Comparison of ENCODE assay signal across 16 mouse cellular contexts in the genomic region with DNA sequence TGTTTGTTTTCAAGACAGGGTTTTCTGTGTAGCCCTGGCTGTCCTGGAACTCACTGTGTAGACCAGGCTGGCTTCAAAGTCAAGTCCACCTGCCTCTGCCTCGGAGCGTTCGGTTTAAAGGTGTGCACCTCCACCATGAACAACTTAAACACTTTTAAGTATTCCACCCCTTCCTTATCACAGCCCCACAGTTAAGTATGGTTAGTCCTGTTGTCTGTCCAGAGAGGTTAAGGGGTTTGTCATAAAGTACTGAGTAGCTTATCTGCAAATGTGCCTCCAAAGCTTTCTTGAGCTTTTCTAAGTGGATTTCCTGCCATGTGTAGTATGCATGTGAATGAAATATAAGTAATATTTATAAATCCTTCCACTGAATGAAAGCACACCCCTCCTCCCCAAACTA. TPM values are rescaled to one million over a fixed set of nuclear protein-coding genes. Genes with fewer than 3 reads are reported as not detected.
DNase-seq lines count a peak whose midpoint lies in the region; ATAC-seq lines count a peak whose summit lies in the region.
"Had no signal": no experiment of that assay in that cellular context is flagged by ENCODE, and none has a peak within 500 bp of the region (broad histone marks: within the 10 kb centered on the region; RNA-seq: fewer than 3 reads in every experiment).

No protein-coding gene starts in this region.

- H3K9me3 ChIP-seq in heart, embryonic 14.5 days (ENCODE audit: control insufficient read depth, low read length): no peaks in the 10 kb centered on the region
- H3K9me3 ChIP-seq in heart, embryonic 10.5 days: no peaks in the 10 kb centered on the region
- no peaks in the 10 kb centered on the region for H3K9me3 ChIP-seq in midbrain, embryonic 13.5 days
- no peaks in the 10 kb centered on the region for H3K9me3 ChIP-seq in midbrain, embryonic 11.5 days (ENCODE audit: control insufficient read depth, low read length)
- H3K9me3 ChIP-seq in liver, embryonic 11.5 days (ENCODE audit: control insufficient read depth, low read length): no peaks in the 10 kb centered on the region
- H3K9me3 ChIP-seq: embryonic facial prominence, embryonic 12.5 days; lung, embryonic 15.5 days had no signal

- no peak for DNase-seq in heart, embryonic 10.5 days (ENCODE audit: low spot score)
- DNase-seq in midbrain, embryonic 11.5 days (ENCODE audit: low spot score, missing footprints): no peak
- DNase-seq in liver, embryonic 11.5 days (ENCODE audit: low spot score): no peak
- no peak for DNase-seq in right cerebral cortex, postnatal 4 days
- DNase-seq in gastrocnemius, postnatal 4 days (ENCODE audit: low spot score in 2 of 2): no peak
- no peak for DNase-seq in gastrocnemius, postnatal 25 days
- DNase-seq: adrenal gland, postnatal 25 days; cerebellum, adult 9-10 months; heart, postnatal 4 days; kidney, postnatal 14 days; thymus, postnatal 14 days had no signal

- H3K4me2 ChIP-seq in heart, embryonic 14.5 days (ENCODE audit: low read length): 0 out of 2 replicates have a peak overlapping the region, but pooled peaks have one; percentile 13
- H3K4me2 ChIP-seq in midbrain, embryonic 13.5 days (replicated peaks): 0 out of 2 replicates have a peak overlapping the region, but pooled peaks have one; percentile 11
- H3K4me2 ChIP-seq in midbrain, embryonic 11.5 days: no peak overlapping the region
- H3K4me2 ChIP-seq in liver, embryonic 11.5 days: peak overlapping the region; percentile 73

- H3K27ac ChIP-seq in heart, embryonic 14.5 days (replicated peaks in 1 of 2; ENCODE audit: control insufficient read depth in 1 of 2, insufficient read depth in 1 of 2, low read depth in 2 of 2, low read length in 2 of 2): no peak overlapping the region
- no peak overlapping the region for H3K27ac ChIP-seq in heart, embryonic 10.5 days
- H3K27ac ChIP-seq in midbrain, embryonic 13.5 days: no peak overlapping the region
- no peak overlapping the region for H3K27ac ChIP-seq in midbrain, embryonic 11.5 days (ENCODE audit: low read depth, low read length)
- peak overlapping the region; percentile 82 for H3K27ac ChIP-seq in liver, embryonic 11.5 days (ENCODE audit: low read depth, low read length)
- H3K27ac ChIP-seq: embryonic facial prominence, embryonic 12.5 days had no signal

- H3K36me3 ChIP-seq in heart, embryonic 14.5 days (ENCODE audit: control insufficient read depth, insufficient read depth, low read length): no peaks in the 10 kb centered on the region
- no peaks in the 10 kb centered on the region for H3K36me3 ChIP-seq in heart, embryonic 10.5 days
- H3K36me3 ChIP-seq in midbrain, embryonic 13.5 days: 0 out of 2 replicates have a peak, but pooled peaks cover 3% of the 10 kb centered on the region
- H3K36me3 ChIP-seq in midbrain, embryonic 11.5 days (ENCODE audit: control insufficient read depth, insufficient read depth, low read length): peaks cover 3% of the 10 kb centered on the region; the same call in 1 of the 2 replicates
- H3K36me3 ChIP-seq in liver, embryonic 11.5 days (ENCODE audit: control insufficient read depth, insufficient read depth, low read length): peaks cover 4% of the 10 kb centered on the region; the same call in 1 of the 2 replicates
- H3K36me3 ChIP-seq: embryonic facial prominence, embryonic 12.5 days; lung, embryonic 15.5 days had no signal

- no peaks in the 10 kb centered on the region for H3K27me3 ChIP-seq in heart, embryonic 14.5 days (ENCODE audit: control insufficient read depth, insufficient read depth, low read length)
- H3K27me3 ChIP-seq in heart, embryonic 10.5 days (ENCODE audit: insufficient read depth, poor library complexity, severe bottlenecking): no peaks in the 10 kb centered on the region
- no peaks in the 10 kb centered on the region for H3K27me3 ChIP-seq in midbrain, embryonic 13.5 days
- H3K27me3 ChIP-seq in midbrain, embryonic 11.5 days (ENCODE audit: control insufficient read depth, insufficient read depth, low read length): no peaks in the 10 kb centered on the region
- no peaks in the 10 kb centered on the region for H3K27me3 ChIP-seq in liver, embryonic 11.5 days (replicated peaks; ENCODE audit: control insufficient read depth, insufficient read depth, low read length)
- H3K27me3 ChIP-seq: embryonic facial prominence, embryonic 12.5 days; lung, embryonic 15.5 days had no signal

- ATAC-seq in heart, embryonic 14.5 days (ENCODE audit: insufficient number of reproducible peaks, insufficient read depth, low FRiP score, low read depth): no peak
- no peak for ATAC-seq in midbrain, embryonic 13.5 days
- no peak for ATAC-seq in midbrain, embryonic 11.5 days (ENCODE audit: low FRiP score)
- ATAC-seq in liver, embryonic 11.5 days (replicated peaks; ENCODE audit: low FRiP score): peak; percentile 69
- ATAC-seq: CD4-positive, CD25-positive, alpha-beta regulatory T cell, adult 4 months had no signal

- peaks cover 2 to 15% of the 10 kb centered on the region in 2 experiments; a peak in 2 of 4 replicates for H3K4me1 ChIP-seq in heart, embryonic 14.5 days (ENCODE audit: control insufficient read depth in 2 of 2, insufficient read depth in 2 of 2, low read length in 2 of 2)
- 0 out of 2 replicates have a peak, but pooled peaks cover 13% of the 10 kb centered on the region for H3K4me1 ChIP-seq in heart, embryonic 10.5 days
- H3K4me1 ChIP-seq in midbrain, embryonic 13.5 days (replicated peaks): peaks cover 23% of the 10 kb centered on the region
- peaks cover 10% of the 10 kb centered on the region; the same call in 1 of the 2 replicates for H3K4me1 ChIP-seq in midbrain, embryonic 11.5 days (ENCODE audit: control insufficient read depth, insufficient read depth, low read length)
- peaks cover 11% of the 10 kb centered on the region for H3K4me1 ChIP-seq in liver, embryonic 11.5 days (replicated peaks; ENCODE audit: control insufficient read depth, insufficient read depth, low read length)

- no peak overlapping the region for H3K4me3 ChIP-seq in heart, embryonic 14.5 days (ENCODE audit: control insufficient read depth in 1 of 2, insufficient read depth in 1 of 2, low read depth in 1 of 2, low read length in 2 of 2)
- H3K4me3 ChIP-seq in heart, embryonic 10.5 days: no peak overlapping the region
- H3K4me3 ChIP-seq in midbrain, embryonic 13.5 days (replicated peaks): 0 out of 2 replicates have a peak overlapping the region, but pooled peaks have one; percentile 2
- H3K4me3 ChIP-seq in midbrain, embryonic 11.5 days (ENCODE audit: low read depth, low read length): no peak overlapping the region
- peak overlapping the region; percentile 89 for H3K4me3 ChIP-seq in liver, embryonic 11.5 days (ENCODE audit: low read depth, low read length)

- 84% methylated on average over 3 of the region's 3 CpGs for WGBS in heart, embryonic 14.5 days
- 82% methylated on average over 3 of the region's 3 CpGs for WGBS in heart, embryonic 10.5 days
- 96% methylated on average over 3 of the region's 3 CpGs for WGBS in midbrain, embryonic 13.5 days
- WGBS in midbrain, embryonic 11.5 days: 91% methylated on average over 3 of the region's 3 CpGs
- 45% methylated on average over 3 of the region's 3 CpGs for WGBS in liver, embryonic 11.5 days

- no peak overlapping the region for H3K9ac ChIP-seq in heart, embryonic 14.5 days (ENCODE audit: low read length)
- H3K9ac ChIP-seq in midbrain, embryonic 13.5 days (replicated peaks): no peak overlapping the region
- no peak overlapping the region for H3K9ac ChIP-seq in midbrain, embryonic 11.5 days (ENCODE audit: low read length)
- peak overlapping the region; percentile 43 for H3K9ac ChIP-seq in liver, embryonic 11.5 days (ENCODE audit: low read depth, low read length)

RNA-seq across cellular contexts. Expression of a gene that starts 1.8 kb away (rescaled TPM):
- 29.4 and 30.9 TPM in 2 replicates for polyA plus RNA-seq in heart, embryonic 14.5 days (2014; fragmentation: Nextera tagmentation; extraction: Ambion mirVana)
- 42.4 and 52.5 TPM in 2 replicates for polyA plus RNA-seq in heart, embryonic 10.5 days (2016; fragmentation: Nextera tagmentation; extraction: Ambion mirVana)
- 53.6 and 54.1 TPM in 2 replicates for polyA plus RNA-seq in midbrain, embryonic 13.5 days (2015; fragmentation: Nextera tagmentation; extraction: Ambion mirVana)
- polyA plus RNA-seq in midbrain, embryonic 11.5 days (2014; fragmentation: Nextera tagmentation; extraction: Ambion mirVana): 67.2 and 70.5 TPM in 2 replicates
- 80.2 and 83.8 TPM in 2 replicates for polyA plus RNA-seq in liver, embryonic 11.5 days (2014; fragmentation: Nextera tagmentation; extraction: Ambion mirVana)
- 10 to 100 TPM; 26.6 to 29.2 TPM for total RNA-seq in gastrocnemius, postnatal 4 days (2021)
- 10 to 100 TPM; 31.6 to 32.1 TPM for total RNA-seq in gastrocnemius, postnatal 25 days (2021)

RNA-seq across cellular contexts. Expression of a gene that starts 14.5 kb away (rescaled TPM):
- 25.8 and 27.5 TPM in 2 replicates for polyA plus RNA-seq in heart, embryonic 14.5 days (2014; fragmentation: Nextera tagmentation; extraction: Ambion mirVana)
- 32.5 and 37.6 TPM in 2 replicates for polyA plus RNA-seq in heart, embryonic 10.5 days (2016; fragmentation: Nextera tagmentation; extraction: Ambion mirVana)
- 49.4 and 50.3 TPM in 2 replicates for polyA plus RNA-seq in midbrain, embryonic 13.5 days (2015; fragmentation: Nextera tagmentation; extraction: Ambion mirVana)
- polyA plus RNA-seq in midbrain, embryonic 11.5 days (2014; fragmentation: Nextera tagmentation; extraction: Ambion mirVana): 37.0 and 39.6 TPM in 2 replicates
- 25.4 and 26.8 TPM in 2 replicates for polyA plus RNA-seq in liver, embryonic 11.5 days (2014; fragmentation: Nextera tagmentation; extraction: Ambion mirVana)
- total RNA-seq in gastrocnemius, postnatal 4 days (2021): 10 to 100 TPM; 18.7 to 19.5 TPM
- 1 to 10 TPM; 7.4 to 8.0 TPM for total RNA-seq in gastrocnemius, postnatal 25 days (2021)

RNA-seq across cellular contexts. Expression of a gene that starts 27.2 kb away (rescaled TPM):
- 1.2 and 1.4 TPM in 2 replicates for polyA plus RNA-seq in heart, embryonic 14.5 days (2014; fragmentation: Nextera tagmentation; extraction: Ambion mirVana)
- 1.1 and 1.9 TPM in 2 replicates for polyA plus RNA-seq in heart, embryonic 10.5 days (2016; fragmentation: Nextera tagmentation; extraction: Ambion mirVana)
- 0.58 and 0.92 TPM in 2 replicates for polyA plus RNA-seq in midbrain, embryonic 13.5 days (2015; fragmentation: Nextera tagmentation; extraction: Ambion mirVana)
- 0.42 and 0.59 TPM in 2 replicates for polyA plus RNA-seq in midbrain, embryonic 11.5 days (2014; fragmentation: Nextera tagmentation; extraction: Ambion mirVana)
- polyA plus RNA-seq in liver, embryonic 11.5 days (2014; fragmentation: Nextera tagmentation; extraction: Ambion mirVana): 0.75 and 1.5 TPM in 2 replicates
- total RNA-seq in gastrocnemius, postnatal 4 days (2021): 1 to 10 TPM; 1.0 to 1.3 TPM
- under 1 TPM in 1 of 2 experiments, not detected in 1; 0.48 TPM for total RNA-seq in gastrocnemius, postnatal 25 days (2021)

RNA-seq across cellular contexts. Expression of a gene that starts 53.4 kb away (rescaled TPM):
- polyA plus RNA-seq in heart, embryonic 14.5 days (2014; fragmentation: Nextera tagmentation; extraction: Ambion mirVana): 74.0 and 80.6 TPM in 2 replicates
- 82.0 and 92.0 TPM in 2 replicates for polyA plus RNA-seq in heart, embryonic 10.5 days (2016; fragmentation: Nextera tagmentation; extraction: Ambion mirVana)
- 78.6 and 83.6 TPM in 2 replicates for polyA plus RNA-seq in midbrain, embryonic 13.5 days (2015; fragmentation: Nextera tagmentation; extraction: Ambion mirVana)
- polyA plus RNA-seq in midbrain, embryonic 11.5 days (2014; fragmentation: Nextera tagmentation; extraction: Ambion mirVana): 78.0 and 83.3 TPM in 2 replicates
- 80.1 and 89.3 TPM in 2 replicates for polyA plus RNA-seq in liver, embryonic 11.5 days (2014; fragmentation: Nextera tagmentation; extraction: Ambion mirVana)
- 10 to 100 TPM; 25.0 to 26.6 TPM for total RNA-seq in gastrocnemius, postnatal 4 days (2021)
- total RNA-seq in gastrocnemius, postnatal 25 days (2021): 10 to 100 TPM in 1 of 2 experiments, 1 to 10 TPM in 1; 9.9 to 10.4 TPM

Comparison
In these comparisons a context has a peak if more than half of its experiments do, and no peak if none do; other contexts are left out.
1. H3K4me3 ChIP-seq: peak in midbrain, embryonic 13.5 days (single experiment) and liver, embryonic 11.5 days (single experiment); none in heart, embryonic 14.5 days (0 of 2), heart, embryonic 10.5 days (single experiment) and midbrain, embryonic 11.5 days (single experiment).